Mouse (Mus musculus): ENCODE measurements around the gene Dlk2.

Gene Dlk2

GRCm38 (mm10) chr17:46297364-46298219 lies at the start of gene Dlk2:
Dlk2 (plus strand) TSS chr17:46297421.
- WGBS = 1% methylated on average over 76 of the region's 86 CpGs

GRCm38 (mm10) chr17:46247512-46248188 lies 49.6 kb upstream of the Dlk2 start, which contains the start of the genes Polr1c and Yipf3:
Polr1c (minus strand) TSS chr17:46248054.
Yipf3 (plus strand) TSS chr17:46248080.
- WGBS = under 1% methylated on average over 53 of the region's 53 CpGs

- WGBS = under 1% methylated on average over 37 of the region's 37 CpGs
Observed at GRCm38 (mm10) chr17:46248189-46248522, 49.1 kb upstream of the Dlk2 start.

GRCm38 (mm10) chr17:46251174-46251573 lies 46.0 kb upstream of the Dlk2 start:
- WGBS = 76% methylated on average over 7 of the region's 7 CpGs

- 39% methylated on average over 14 of the region's 14 CpGs for WGBS
Observed at GRCm38 (mm10) chr17:46252571-46253451, 44.4 kb upstream of the Dlk2 start.

GRCm38 (mm10) chr17:46253452-46254084 lies 43.7 kb upstream of the Dlk2 start, which contains the start of gene Lrrc73:
Lrrc73 (plus strand) TSS chr17:46253531.
- WGBS = 1% methylated on average over 47 of the region's 48 CpGs

GRCm38 (mm10) chr17:46254106-46254505 lies 43.1 kb upstream of the Dlk2 start:
- 1% methylated on average over 54 of the region's 54 CpGs for WGBS

GRCm38 (mm10) chr17:46255147-46255546 lies 42.1 kb upstream of the Dlk2 start:
- WGBS = 22% methylated on average over 6 of the region's 6 CpGs

GRCm38 (mm10) chr17:46258279-46259053 lies 38.8 kb upstream of the Dlk2 start:
- WGBS = 78% methylated on average over 30 of the region's 30 CpGs

GRCm38 (mm10) chr17:46259675-46260074 lies 37.5 kb upstream of the Dlk2 start:
- 85% methylated on average over 17 of the region's 17 CpGs for WGBS

GRCm38 (mm10) chr17:46262201-46262694 lies 35.0 kb upstream of the Dlk2 start:
- WGBS = 78% methylated on average over 5 of the region's 5 CpGs

GRCm38 (mm10) chr17:46265502-46265901 lies 31.7 kb upstream of the Dlk2 start:
- WGBS = 68% methylated on average over 12 of the region's 12 CpGs

GRCm38 (mm10) chr17:46265918-46266618 lies 31.2 kb upstream of the Dlk2 start:
- 24% methylated on average over 14 of the region's 14 CpGs for WGBS

- WGBS = 71% methylated on average over 6 of the region's 6 CpGs
Observed at GRCm38 (mm10) chr17:46266986-46267385, 30.2 kb upstream of the Dlk2 start.

GRCm38 (mm10) chr17:46267511-46267910 lies 29.7 kb upstream of the Dlk2 start:
- WGBS = 92% methylated on average over 7 of the region's 7 CpGs

- 85% methylated on average over 10 of the region's 10 CpGs for WGBS
Observed at GRCm38 (mm10) chr17:46268026-46268720, 29.0 kb upstream of the Dlk2 start.

- 70% methylated on average over 19 of the region's 19 CpGs for WGBS
Observed at GRCm38 (mm10) chr17:46269771-46270534, 27.3 kb upstream of the Dlk2 start.

GRCm38 (mm10) chr17:46272058-46272457 lies 25.2 kb upstream of the Dlk2 start:
- WGBS = 70% methylated on average over 2 of the region's 2 CpGs

Data from cerebral cortex, adult 2 months (tissue).